Mouse (Mus musculus) kidney, adult 2 months (tissue): ENCODE measurements around the gene 4930426L09Rik. TPM values are rescaled to one million over a fixed set of nuclear protein-coding genes. Genes with fewer than 3 reads are reported as not detected.

ENCODE experiments used
- DNase-seq: peaks from one replicate; pipeline ENCODE4 v3.0.0; 2021
- H3K27ac ChIP-seq: fragments of 200-500 bp; 2 replicates; pipeline ENCODE4 v1.5.1; 2012; ENCODE audit warnings: low read depth, low read length, control low read depth, inconsistent platforms; ENCODE audit not compliant: insufficient read depth
- H3K27me3 ChIP-seq: fragments of 200-500 bp; replicated peaks from 2 replicates; pipeline ENCODE4 v1.6.1; 2012; ENCODE audit warnings: mild to moderate bottlenecking, moderate library complexity, low read length, inconsistent platforms; ENCODE audit not compliant: control insufficient read depth, insufficient read depth
- H3K36me3 ChIP-seq: fragments of 200-500 bp; 2 replicates; pipeline ENCODE4 v1.6.1; 2012; ENCODE audit warnings: mild to moderate bottlenecking, moderate library complexity, low read length, inconsistent platforms; ENCODE audit not compliant: control insufficient read depth, insufficient read depth
- H3K4me1 ChIP-seq: fragments of 200-500 bp; 2 replicates; pipeline ENCODE4 v1.6.1; 2011; ENCODE audit warnings: low read length; ENCODE audit not compliant: control insufficient read depth, insufficient read depth
- H3K4me3 ChIP-seq: fragments of 200-500 bp; 2 replicates; pipeline ENCODE4 v1.5.1; 2011; ENCODE audit warnings: mild to moderate bottlenecking, low read depth, low read length, control low read depth; ENCODE audit not compliant: insufficient read depth
- CTCF ChIP-seq: fragments of 200-500 bp; conservative IDR thresholded peaks from 2 replicates; pipeline ENCODE4 v1.5.1; 2011; ENCODE audit warnings: low read depth, mild to moderate bottlenecking, control low read depth, low read length, moderate library complexity, mixed read lengths; ENCODE audit not compliant: insufficient read depth, insufficient read length
- POLR2A ChIP-seq: fragments of 200-500 bp; IDR thresholded peaks from one replicate; pipeline ENCODE4 v1.6.1; 2011; ENCODE audit warnings: low read depth, low read length, control low read depth
- WGBS: fragments of 180-500 bp; shearing (Covaris S2); methylation state at CpG from one replicate; pipeline ENCODE4 v1.1.7; 2018; 5-methylcytosine and 5-hydroxymethylcytosine counted together
- polyA plus RNA-seq: library from polyadenylated mRNA; depleted of rRNA; stranded (reverse); fragments of >200 nt; gene quantifications from 2 replicates; pipeline ENCODE4 v1.2.3, GENCODE M21; 2012

The 4930426L09Rik gene
- polyA plus RNA-seq, 1 experiment = 0.38 TPM

- no peak overlapping the region for H3K4me3 ChIP-seq
- TF ChIP-seq CTCF (no peak), POLR2A (no peak)
- H3K4me1 ChIP-seq = peaks cover 8% of the 10 kb centered on the region; the same call in 1 of the 2 replicates
- H3K27ac ChIP-seq = no peak overlapping the region
- no peaks in the 10 kb centered on the region for H3K36me3 ChIP-seq
- 79% methylated on average over 3 of the region's 3 CpGs for WGBS
- H3K27me3 ChIP-seq = no peaks in the 10 kb centered on the region
- DNase-seq = no peak
Measured at GRCm38 (mm10) chr2:18956424-18956823, 41.7 kb upstream of the 4930426L09Rik start.

DNA sequence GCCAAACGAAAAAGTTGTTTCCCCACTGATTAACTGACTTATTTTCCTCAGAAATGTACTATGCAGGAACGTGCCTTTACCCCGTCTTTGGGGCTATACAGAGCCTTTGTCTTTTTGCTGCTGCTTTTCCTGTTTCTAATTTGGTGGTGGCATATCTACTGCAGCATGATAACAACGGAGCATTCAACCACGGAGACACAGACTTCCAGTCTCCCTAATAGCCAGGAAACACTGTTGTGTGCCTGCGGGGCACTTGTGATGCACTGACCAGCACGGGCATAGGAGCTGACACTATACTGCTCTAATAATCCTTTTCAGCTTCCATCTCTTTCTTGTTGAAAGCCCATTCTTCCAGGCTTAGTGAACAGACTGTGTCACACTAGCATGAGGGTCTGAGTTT, 41.2 kb upstream of the 4930426L09Rik start:
- no peaks in the 10 kb centered on the region for H3K27me3 ChIP-seq
- TF ChIP-seq POLR2A (no peak), CTCF (no peak)
- peak; percentile 28 for DNase-seq
- H3K27ac ChIP-seq = no peak overlapping the region
- H3K4me3 ChIP-seq = no peak overlapping the region
- 53% methylated on average over 7 of the region's 7 CpGs for WGBS
- no peaks in the 10 kb centered on the region for H3K36me3 ChIP-seq
- H3K4me1 ChIP-seq = peaks cover 8% of the 10 kb centered on the region; the same call in 1 of the 2 replicates

GRCm38 (mm10) chr2:18957459-18957858, 40.7 kb upstream of the 4930426L09Rik start:
- Histone ChIP-seq H3K36me3 (no peaks in the 10 kb centered on the region), H3K27me3 (no peaks in the 10 kb centered on the region), H3K4me1 (peaks cover 8% of the 10 kb centered on the region; the same call in 1 of the 2 replicates), H3K27ac (no peak overlapping the region), H3K4me3 (no peak overlapping the region)
- 89% methylated on average over 7 of the region's 7 CpGs for WGBS
- TF ChIP-seq CTCF (no peak), POLR2A (no peak)
- no peak for DNase-seq

- WGBS = 69% methylated on average over 9 of the region's 9 CpGs
- Histone ChIP-seq H3K27me3 (no peaks in the 10 kb centered on the region), H3K4me3 (no peak overlapping the region), H3K4me1 (peaks cover 7% of the 10 kb centered on the region; the same call in 1 of the 2 replicates), H3K27ac (no peak overlapping the region), H3K36me3 (no peaks in the 10 kb centered on the region)
- DNase-seq = no peak
- TF ChIP-seq POLR2A (no peak), CTCF (no peak)
Measured at GRCm38 (mm10) chr2:18958044-18958443, 40.1 kb upstream of the 4930426L09Rik start.

GRCm38 (mm10) chr2:18958501-18958900, 39.6 kb upstream of the 4930426L09Rik start:
- H3K4me3 ChIP-seq = no peak overlapping the region
- no peaks in the 10 kb centered on the region for H3K36me3 ChIP-seq
- no peak for TF ChIP-seq CTCF
- TF ChIP-seq POLR2A = no peak
- 89% methylated on average over 5 of the region's 5 CpGs for WGBS
- H3K4me1 ChIP-seq = 0 out of 2 replicates have a peak, but pooled peaks cover 3% of the 10 kb centered on the region
- no peak overlapping the region for H3K27ac ChIP-seq
- H3K27me3 ChIP-seq = no peaks in the 10 kb centered on the region
- DNase-seq = no peak

DNA sequence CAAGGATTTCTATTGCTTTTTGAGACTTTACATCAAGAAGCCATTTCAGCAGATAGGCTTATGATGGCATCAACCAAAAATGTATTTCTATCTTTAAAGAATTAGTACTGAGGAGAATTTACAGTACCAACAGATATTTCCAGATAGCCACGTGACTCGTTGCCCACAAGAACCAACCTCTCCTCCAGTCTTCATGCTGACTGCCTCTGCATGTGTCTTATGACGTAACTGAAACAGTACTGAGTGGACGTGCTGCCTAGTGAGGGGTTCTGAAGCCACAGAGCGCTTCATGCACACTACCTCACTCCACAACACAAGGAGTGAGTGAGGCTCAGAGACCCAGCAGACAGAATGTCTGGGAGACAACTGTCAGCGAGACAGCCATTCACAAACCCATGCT, 39.1 kb upstream of the 4930426L09Rik start:
- Histone ChIP-seq H3K27ac (no peak overlapping the region), H3K4me1 (0 out of 2 replicates have a peak, but pooled peaks cover under 1% of the 10 kb centered on the region), H3K4me3 (no peak overlapping the region), H3K27me3 (no peaks in the 10 kb centered on the region), H3K36me3 (no peaks in the 10 kb centered on the region)
- WGBS = 85% methylated on average over 6 of the region's 6 CpGs
- no peak for DNase-seq
- TF ChIP-seq POLR2A (no peak), CTCF (no peak)

DNA sequence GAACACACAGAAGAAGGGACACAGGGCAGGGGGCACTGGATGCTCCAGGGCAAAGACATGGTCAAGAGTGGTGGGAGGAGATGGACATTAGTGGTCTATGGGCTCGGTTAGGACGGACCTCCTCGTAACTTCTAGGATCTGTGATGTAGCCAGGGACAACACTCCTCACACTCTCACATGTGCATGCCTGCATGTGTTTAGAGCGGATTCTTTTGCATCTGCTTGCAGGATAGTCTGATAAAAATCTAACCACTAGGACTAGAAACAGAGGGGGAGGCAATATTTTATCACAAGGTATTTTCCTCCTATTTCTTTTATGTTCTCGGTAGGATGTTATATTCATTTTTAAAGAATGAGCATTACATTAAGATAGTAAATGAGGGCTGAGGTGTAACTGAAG, 38.6 kb upstream of the 4930426L09Rik start:
- TF ChIP-seq CTCF (no peak), POLR2A (no peak)
- no peaks in the 10 kb centered on the region for H3K27me3 ChIP-seq
- 93% methylated on average over 5 of the region's 5 CpGs for WGBS
- DNase-seq = no peak
- no peak overlapping the region for H3K4me3 ChIP-seq
- H3K27ac ChIP-seq = no peak overlapping the region
- no peaks in the 10 kb centered on the region for H3K36me3 ChIP-seq
- H3K4me1 ChIP-seq = no peaks in the 10 kb centered on the region
